Mouse (Mus musculus) spleen, postnatal 10 days (tissue): ENCODE data around the gene Sestd1.

Experiments
- DNase-seq, 2 experiments: peaks; one replicate each; pipeline ENCODE4 v3.0.0; 2021 to 2022; ENCODE audit warnings: low spot score in 2 of 2

Sestd1 gene

DNA sequence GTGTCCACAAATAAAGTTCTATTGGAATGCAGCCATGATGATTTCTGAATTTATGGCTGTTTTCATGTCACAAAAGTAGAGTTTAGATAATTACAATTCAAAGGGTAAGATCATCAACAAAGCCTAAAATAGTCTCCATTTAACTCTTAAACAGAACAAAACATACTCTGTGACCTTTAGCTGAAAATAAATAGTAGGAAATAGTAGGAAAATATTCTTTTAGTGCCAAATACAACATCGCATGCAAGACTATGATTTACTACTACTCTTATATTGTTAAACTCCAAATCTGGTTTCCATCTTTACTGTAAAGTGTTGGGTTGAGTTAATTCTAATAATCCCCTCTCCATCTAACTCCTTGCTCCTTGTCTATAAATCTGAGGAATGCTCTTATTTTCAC, 147.0 kb downstream of the Sestd1 start:
- no peak for DNase-seq
